10 mouse cellular contexts compared by ENCODE assay signal in genomic region chr2:3172656-3173055, GRCm38 (mm10). TPM values are rescaled to one million over a fixed set of nuclear protein-coding genes. Genes with fewer than 3 reads are reported as not detected.
DNase-seq lines count a peak whose midpoint lies in the region; ATAC-seq lines count a peak whose summit lies in the region.
"Had no signal": no experiment of that assay in that cellular context is flagged by ENCODE, and none has a peak within 500 bp of the region (broad histone marks: within the 10 kb centered on the region; RNA-seq: fewer than 3 reads in every experiment).

No protein-coding gene starts in this region.

- H3K4me2 ChIP-seq in heart, embryonic 13.5 days = peak overlapping the region; percentile 35
- no peak overlapping the region for H3K4me2 ChIP-seq in midbrain, embryonic 16.5 days (ENCODE audit: low read length)
- H3K4me2 ChIP-seq in midbrain, embryonic 11.5 days = no peak overlapping the region
- H3K4me2 ChIP-seq in forebrain, embryonic 13.5 days = no peak overlapping the region

- DNase-seq in heart, adult 9 months (ENCODE audit: low spot score in 2 of 2) = no peak
- no peak for DNase-seq in midbrain, embryonic 11.5 days (ENCODE audit: low spot score, missing footprints)
- peak; percentile 73 to 90 for DNase-seq in frontal cortex, postnatal 36 days (ENCODE audit: low spot score in 2 of 2)
- peak; percentile 77 for DNase-seq in right cerebral cortex, postnatal 25 days

- no peak overlapping the region for H3K4me3 ChIP-seq in heart, embryonic 13.5 days
- no peak overlapping the region for H3K4me3 ChIP-seq in midbrain, embryonic 16.5 days (ENCODE audit: low read depth, low read length)
- no peak overlapping the region for H3K4me3 ChIP-seq in midbrain, embryonic 11.5 days (ENCODE audit: low read depth, low read length)
- no peak overlapping the region for H3K4me3 ChIP-seq in forebrain, embryonic 13.5 days

- no peaks in the 10 kb centered on the region for H3K36me3 ChIP-seq in heart, embryonic 13.5 days
- H3K36me3 ChIP-seq in midbrain, embryonic 16.5 days (ENCODE audit: control insufficient read depth, insufficient read depth, low read length) = no peaks in the 10 kb centered on the region
- H3K36me3 ChIP-seq in midbrain, embryonic 11.5 days (ENCODE audit: control insufficient read depth, insufficient read depth, low read length) = no peaks in the 10 kb centered on the region
- H3K36me3 ChIP-seq in forebrain, embryonic 13.5 days (ENCODE audit: poor library complexity, severe bottlenecking) = no peaks in the 10 kb centered on the region

- H3K4me1 ChIP-seq in heart, embryonic 13.5 days = peaks cover 70% of the 10 kb centered on the region
- H3K4me1 ChIP-seq in midbrain, embryonic 16.5 days (ENCODE audit: control insufficient read depth, insufficient read depth, low read length) = peaks cover 45% of the 10 kb centered on the region
- H3K4me1 ChIP-seq in midbrain, embryonic 11.5 days (ENCODE audit: control insufficient read depth, insufficient read depth, low read length) = no peaks in the 10 kb centered on the region; the same call in 1 of the 2 replicates
- H3K4me1 ChIP-seq in forebrain, embryonic 13.5 days = peaks cover 22% of the 10 kb centered on the region

- peak; percentile 26; the same call in 1 of the 2 replicates for ATAC-seq in heart, embryonic 13.5 days (ENCODE audit: extremely low read depth, insufficient number of reproducible peaks, low FRiP score, low TSS enrichment)
- ATAC-seq in midbrain, embryonic 16.5 days = no peak
- ATAC-seq in midbrain, embryonic 11.5 days (ENCODE audit: low FRiP score) = no peak
- no peak for ATAC-seq in forebrain, embryonic 13.5 days
- ATAC-seq in granulocyte monocyte progenitor cell, adult 5-6 weeks (replicated peaks; ENCODE audit: poor library complexity, severe bottlenecking) = no peak
- ATAC-seq: hindbrain, embryonic 16.5 days had no signal

- H3K9me3 ChIP-seq in heart, embryonic 13.5 days = no peaks in the 10 kb centered on the region
- no peaks in the 10 kb centered on the region for H3K9me3 ChIP-seq in midbrain, embryonic 16.5 days (replicated peaks; ENCODE audit: control insufficient read depth, low read length, poor library complexity, severe bottlenecking)
- H3K9me3 ChIP-seq in midbrain, embryonic 11.5 days (ENCODE audit: control insufficient read depth, low read length) = no peaks in the 10 kb centered on the region
- H3K9me3 ChIP-seq in forebrain, embryonic 13.5 days (replicated peaks) = no peaks in the 10 kb centered on the region

- H3K27me3 ChIP-seq in heart, embryonic 13.5 days (replicated peaks) = no peaks in the 10 kb centered on the region
- no peaks in the 10 kb centered on the region for H3K27me3 ChIP-seq in midbrain, embryonic 16.5 days (ENCODE audit: control insufficient read depth, insufficient read depth, low read depth, low read length)
- no peaks in the 10 kb centered on the region for H3K27me3 ChIP-seq in midbrain, embryonic 11.5 days (ENCODE audit: control insufficient read depth, insufficient read depth, low read length)
- no peaks in the 10 kb centered on the region for H3K27me3 ChIP-seq in forebrain, embryonic 13.5 days

- H3K27ac ChIP-seq in heart, embryonic 13.5 days (replicated peaks) = peak overlapping the region; percentile 94
- peak overlapping the region; percentile 19 for H3K27ac ChIP-seq in midbrain, embryonic 16.5 days (ENCODE audit: low read length)
- no peak overlapping the region for H3K27ac ChIP-seq in midbrain, embryonic 11.5 days (ENCODE audit: low read depth, low read length)
- H3K27ac ChIP-seq in forebrain, embryonic 13.5 days = no peak overlapping the region
- H3K27ac ChIP-seq: macrophage had no signal

- H3K9ac ChIP-seq in heart, embryonic 13.5 days = peak overlapping the region; percentile 66; the same call in 1 of the 2 replicates
- H3K9ac ChIP-seq in midbrain, embryonic 16.5 days (ENCODE audit: low read depth, low read length) = no peak overlapping the region
- no peak overlapping the region for H3K9ac ChIP-seq in midbrain, embryonic 11.5 days (ENCODE audit: low read length)
- no peak overlapping the region for H3K9ac ChIP-seq in forebrain, embryonic 13.5 days

- 9% methylated on average over 3 of the region's 3 CpGs for WGBS in heart, embryonic 13.5 days
- 65% methylated on average over 3 of the region's 3 CpGs for WGBS in midbrain, embryonic 16.5 days
- 92% methylated on average over 3 of the region's 3 CpGs for WGBS in midbrain, embryonic 11.5 days
- WGBS in forebrain, embryonic 13.5 days = 83% methylated on average over 3 of the region's 3 CpGs

RNA-seq across cellular contexts. Expression of gene Fam171a1, which starts 58.6 kb away (rescaled TPM):
- 23.5 and 23.7 TPM in 2 replicates for polyA plus RNA-seq in heart, embryonic 13.5 days (2015; fragmentation: Nextera tagmentation; extraction: Ambion mirVana)
- 44.0 and 48.0 TPM in 2 replicates for polyA plus RNA-seq in midbrain, embryonic 16.5 days (2015; fragmentation: Nextera tagmentation; extraction: Ambion mirVana)
- polyA plus RNA-seq in midbrain, embryonic 11.5 days (2014; fragmentation: Nextera tagmentation; extraction: Ambion mirVana) = 45.8 and 47.3 TPM in 2 replicates
- polyA plus RNA-seq in forebrain, embryonic 13.5 days (2015; fragmentation: Nextera tagmentation; extraction: Ambion mirVana) = 26.1 and 27.8 TPM in 2 replicates
- 2.0 and 5.0 TPM in 2 replicates for total RNA-seq in granulocyte monocyte progenitor cell, adult 5-6 weeks (2014; fragmentation: Nextera tagmentation)
- total RNA-seq in granulocyte monocyte progenitor cell, adult 5-6 weeks (2017) = 3.3 and 3.5 TPM in 2 replicates

Comparison
In these comparisons a context has a peak if more than half of its experiments do, and no peak if none do; other contexts are left out.
1. H3K27ac ChIP-seq: peak in heart, embryonic 13.5 days (single experiment) and midbrain, embryonic 16.5 days (single experiment); none in midbrain, embryonic 11.5 days (single experiment) and forebrain, embryonic 13.5 days (single experiment).
2. DNase-seq: peak in frontal cortex, postnatal 36 days (2 of 2) and right cerebral cortex, postnatal 25 days (single experiment); none in heart, adult 9 months (0 of 2) and midbrain, embryonic 11.5 days (single experiment).